Mouse (Mus musculus) ovary, postnatal 14 days (tissue): ENCODE results near the gene Eif3l.
"Not testable (repeated sequence)": the region's sequence is repeated elsewhere in the genome, so short reads cannot be mapped to it uniquely, and the experiment has no call there.

Source experiments
- DNase-seq: peaks from one replicate; pipeline ENCODE4 v3.0.0; 2022; ENCODE audit warnings: low spot score

The Eif3l gene

DNA sequence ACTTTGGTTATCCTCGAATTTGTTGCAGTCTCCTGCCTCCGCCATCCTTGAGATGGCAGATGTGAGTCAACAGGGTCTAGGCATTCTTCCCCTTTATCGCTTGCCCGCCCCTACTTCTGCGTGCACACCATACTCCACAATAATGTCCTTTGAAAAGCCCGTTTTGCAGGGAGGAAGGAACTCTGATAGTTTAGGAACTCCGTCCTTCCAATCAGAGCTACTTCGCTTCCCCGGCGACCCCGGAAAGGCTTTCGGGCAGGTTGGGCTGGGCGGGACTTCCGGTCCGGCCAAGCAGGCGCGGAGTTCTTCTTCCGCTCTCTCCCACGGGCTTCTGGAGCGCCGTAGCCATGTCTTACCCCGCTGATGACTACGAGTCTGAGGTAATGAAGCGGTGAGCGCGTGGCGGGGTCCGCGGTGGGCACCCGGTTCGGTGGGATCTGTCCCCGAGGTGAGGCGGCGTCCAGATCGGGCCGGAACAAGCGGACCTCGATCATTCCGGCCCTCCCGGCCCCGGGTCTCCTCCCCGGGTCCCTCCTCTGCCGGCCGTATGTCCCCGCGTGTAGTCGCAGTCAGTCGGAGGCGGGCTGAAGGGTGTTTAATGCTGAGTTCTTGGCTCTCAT lies at the start of gene Eif3l:
Eif3l (plus strand) TSS at position 267 of the 620 bp plus-strand sequence.
- peak; percentile 81 for DNase-seq

DNA sequence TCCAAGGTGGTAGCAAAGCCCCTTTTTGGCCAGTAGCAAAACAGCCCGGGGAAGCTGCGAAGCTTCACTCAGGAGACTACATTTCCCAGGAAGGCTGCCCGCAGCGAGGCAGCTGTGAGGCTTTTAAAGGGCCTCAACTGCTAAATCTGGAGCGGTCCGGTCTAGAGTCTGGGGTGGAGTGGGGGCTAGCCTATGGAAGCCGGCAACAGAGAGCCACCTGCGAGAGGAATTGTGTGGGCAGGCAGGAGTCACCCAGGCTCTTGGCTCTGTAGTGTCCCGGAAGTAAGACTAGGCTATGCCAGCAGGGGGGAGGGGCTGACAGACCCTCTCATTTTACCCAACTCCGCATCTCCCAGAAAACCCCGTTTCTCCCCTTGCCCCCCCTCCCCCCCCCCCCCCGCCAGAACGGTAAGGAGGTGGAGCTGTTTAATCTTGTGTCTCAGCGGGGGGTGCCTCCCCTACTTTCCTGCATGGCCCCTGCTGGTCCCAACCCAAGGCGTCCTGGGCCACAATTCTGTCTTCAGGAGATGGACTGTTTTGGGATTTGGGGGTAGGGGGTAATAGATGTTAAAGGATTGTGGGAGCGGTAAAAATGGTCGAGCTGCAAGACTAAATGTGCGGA lies 49.2 kb upstream of the Eif3l start:
- DNase-seq, result no peak

DNA sequence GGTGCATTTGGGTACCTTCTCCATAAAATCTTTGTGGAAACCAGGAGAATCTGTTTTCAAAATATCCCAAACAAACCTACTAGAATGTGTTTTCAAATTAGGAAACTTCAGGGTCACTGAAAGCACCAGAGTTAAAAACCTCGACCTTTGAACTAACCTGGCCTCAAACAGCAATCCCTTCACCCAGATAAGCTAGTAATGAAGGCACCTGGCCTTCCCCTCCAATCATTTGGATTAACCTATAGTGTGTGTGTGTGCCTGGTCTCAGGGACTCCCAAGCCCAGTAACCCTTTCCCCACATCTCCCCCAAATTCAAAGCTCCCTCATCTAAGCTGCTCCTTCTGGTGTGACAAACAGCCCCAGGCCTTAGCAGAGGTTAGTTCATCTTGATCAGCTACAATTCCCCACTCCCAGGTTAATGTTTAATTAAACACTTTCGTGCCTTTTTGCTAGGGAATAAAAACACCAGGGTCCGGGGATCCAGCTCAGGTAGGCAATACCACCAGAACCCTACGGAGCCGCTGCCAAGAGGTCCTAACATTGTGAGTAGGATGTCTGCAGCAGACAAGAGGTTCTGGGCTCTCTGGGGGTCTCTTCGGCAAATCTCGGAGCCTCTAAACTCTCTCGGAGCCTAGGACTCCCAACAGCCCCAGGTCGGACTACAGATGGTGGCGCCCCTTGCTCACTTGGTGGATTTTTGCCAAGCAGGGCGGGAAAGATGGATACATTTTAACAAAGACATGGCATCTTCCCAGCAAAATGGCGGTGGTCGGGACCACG lies 48.3 kb upstream of the Eif3l start:
- DNase-seq, result no peak

DNA sequence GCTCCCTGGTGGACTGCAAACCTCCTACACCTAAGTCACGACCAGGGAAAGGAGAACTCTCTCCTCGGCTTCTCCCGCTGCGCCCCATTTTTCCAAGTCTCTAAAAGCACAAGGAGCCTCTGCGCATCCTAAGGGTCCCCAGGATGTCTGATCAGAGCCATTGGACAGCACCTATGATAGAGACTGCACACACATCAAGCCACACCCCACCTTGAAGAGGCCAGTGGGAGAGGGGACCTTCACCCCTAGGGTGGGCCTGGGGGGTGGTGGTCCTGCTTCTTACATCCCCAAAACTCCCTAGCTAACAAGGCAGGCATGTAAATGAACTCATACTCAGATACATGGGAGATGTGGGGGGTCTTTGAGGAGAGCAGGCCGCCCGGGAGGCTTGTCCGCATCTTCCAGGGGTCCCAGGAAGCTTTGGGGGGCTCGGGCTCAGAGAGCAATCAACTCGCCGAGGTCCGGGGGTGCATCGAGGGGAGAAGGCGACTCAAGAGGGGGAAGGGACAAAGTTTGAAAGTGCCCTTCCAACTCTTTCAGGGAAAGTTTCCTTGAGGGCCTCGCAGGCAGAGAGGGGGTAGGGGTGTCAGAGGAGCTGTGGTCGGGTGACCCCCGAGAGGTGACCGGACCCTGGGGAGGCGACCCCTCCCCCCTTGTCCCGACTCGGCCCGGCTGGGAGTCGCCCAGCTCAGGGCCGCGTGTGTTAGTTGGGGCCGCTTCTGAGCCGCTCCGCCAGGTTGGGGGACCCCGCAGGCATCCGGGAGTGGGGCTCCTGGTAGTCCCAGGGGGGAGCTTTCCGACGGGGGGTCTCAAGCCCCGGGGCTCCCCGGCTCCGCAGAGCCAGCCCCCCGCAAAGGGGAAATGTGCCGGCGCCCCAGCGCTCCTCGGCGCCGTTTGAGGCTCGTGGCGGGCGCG lies 47.4 kb upstream of the Eif3l start:
- no peak for DNase-seq

DNA sequence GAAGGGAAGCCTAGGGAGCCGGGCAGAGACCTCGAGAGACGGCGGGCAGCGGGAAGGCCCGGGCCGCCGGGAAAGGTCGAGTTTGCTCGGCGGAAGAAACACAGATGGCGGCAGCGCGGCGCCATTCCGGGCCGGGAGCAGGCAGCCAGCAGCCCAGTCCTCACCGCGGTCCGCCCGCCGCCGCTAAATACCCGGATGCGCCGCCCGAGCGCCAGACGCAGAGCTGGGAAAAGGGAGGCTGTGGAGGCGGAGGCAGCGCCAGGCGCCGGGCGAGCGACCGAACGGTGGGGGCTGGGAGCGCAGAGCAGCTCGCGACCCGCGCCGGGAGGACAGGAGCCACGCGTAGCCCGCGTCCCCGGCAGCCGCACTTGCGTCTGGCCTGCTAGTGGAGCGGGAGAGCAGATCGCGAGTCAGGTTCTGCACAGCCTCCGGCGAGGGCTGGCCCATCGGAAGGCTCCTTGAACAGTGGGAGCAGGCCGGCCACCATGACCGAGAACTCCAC lies 46.7 kb upstream of the Eif3l start, which contains the start of gene H1f0:
H1f0 (plus strand) TSS at position 214 of the 502 bp plus-strand sequence.
- DNase-seq, result peak; percentile 99

DNA sequence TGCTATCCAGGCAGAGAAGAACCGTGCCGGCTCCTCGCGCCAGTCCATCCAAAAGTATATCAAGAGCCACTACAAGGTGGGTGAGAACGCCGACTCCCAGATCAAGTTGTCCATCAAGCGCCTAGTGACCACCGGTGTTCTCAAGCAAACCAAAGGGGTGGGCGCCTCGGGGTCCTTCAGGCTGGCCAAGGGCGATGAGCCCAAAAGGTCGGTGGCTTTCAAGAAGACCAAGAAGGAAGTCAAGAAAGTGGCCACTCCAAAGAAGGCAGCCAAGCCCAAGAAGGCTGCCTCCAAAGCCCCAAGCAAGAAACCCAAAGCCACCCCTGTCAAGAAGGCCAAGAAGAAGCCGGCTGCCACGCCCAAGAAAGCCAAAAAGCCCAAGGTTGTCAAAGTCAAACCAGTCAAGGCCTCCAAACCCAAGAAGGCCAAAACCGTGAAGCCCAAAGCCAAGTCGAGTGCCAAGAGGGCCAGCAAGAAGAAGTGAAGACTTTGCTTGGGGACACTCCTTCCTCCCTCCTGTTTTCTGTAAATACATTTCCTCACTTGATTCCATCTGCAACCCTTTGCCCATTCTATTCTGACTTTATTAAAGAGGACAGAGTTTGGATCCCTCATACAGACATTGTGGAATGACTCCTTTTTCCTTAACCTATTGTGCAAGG lies 46.0 kb upstream of the Eif3l start:
- DNase-seq, result no peak

DNA sequence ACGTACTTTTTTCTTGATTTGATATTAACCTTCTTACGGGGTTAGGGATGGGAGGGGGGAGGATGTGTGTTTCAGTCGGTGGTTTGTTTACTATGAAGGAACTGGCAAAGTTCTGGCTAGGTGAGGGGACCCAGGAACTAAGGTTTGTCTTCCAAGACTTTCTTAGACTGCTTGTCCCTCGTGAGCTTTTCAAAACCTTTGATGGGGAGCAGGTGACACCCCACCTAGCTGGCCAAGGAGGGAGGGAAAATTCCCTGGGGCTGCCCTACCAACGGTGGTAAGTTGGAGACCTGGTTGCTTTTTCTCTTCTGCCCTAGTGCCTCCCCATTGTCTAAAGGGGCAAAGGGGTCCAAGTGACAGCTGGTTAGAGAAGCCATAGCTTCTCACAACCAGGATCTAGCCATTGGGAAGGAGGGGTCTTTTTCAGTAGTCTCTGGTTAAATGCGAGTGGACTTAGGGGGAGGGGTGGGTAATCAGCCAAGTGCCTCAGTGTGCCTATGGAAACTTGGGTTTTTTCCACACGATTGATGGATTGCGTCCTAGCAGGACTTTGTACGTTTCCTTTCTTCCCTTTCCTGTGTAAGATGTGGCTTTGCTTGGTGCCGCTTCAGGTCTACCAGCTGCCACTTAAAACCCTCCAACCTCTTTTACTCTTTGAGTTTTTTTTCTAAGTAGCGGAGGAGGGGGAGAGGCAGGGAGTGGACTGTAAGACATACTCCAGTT lies 45.3 kb upstream of the Eif3l start:
- no peak for DNase-seq

DNA sequence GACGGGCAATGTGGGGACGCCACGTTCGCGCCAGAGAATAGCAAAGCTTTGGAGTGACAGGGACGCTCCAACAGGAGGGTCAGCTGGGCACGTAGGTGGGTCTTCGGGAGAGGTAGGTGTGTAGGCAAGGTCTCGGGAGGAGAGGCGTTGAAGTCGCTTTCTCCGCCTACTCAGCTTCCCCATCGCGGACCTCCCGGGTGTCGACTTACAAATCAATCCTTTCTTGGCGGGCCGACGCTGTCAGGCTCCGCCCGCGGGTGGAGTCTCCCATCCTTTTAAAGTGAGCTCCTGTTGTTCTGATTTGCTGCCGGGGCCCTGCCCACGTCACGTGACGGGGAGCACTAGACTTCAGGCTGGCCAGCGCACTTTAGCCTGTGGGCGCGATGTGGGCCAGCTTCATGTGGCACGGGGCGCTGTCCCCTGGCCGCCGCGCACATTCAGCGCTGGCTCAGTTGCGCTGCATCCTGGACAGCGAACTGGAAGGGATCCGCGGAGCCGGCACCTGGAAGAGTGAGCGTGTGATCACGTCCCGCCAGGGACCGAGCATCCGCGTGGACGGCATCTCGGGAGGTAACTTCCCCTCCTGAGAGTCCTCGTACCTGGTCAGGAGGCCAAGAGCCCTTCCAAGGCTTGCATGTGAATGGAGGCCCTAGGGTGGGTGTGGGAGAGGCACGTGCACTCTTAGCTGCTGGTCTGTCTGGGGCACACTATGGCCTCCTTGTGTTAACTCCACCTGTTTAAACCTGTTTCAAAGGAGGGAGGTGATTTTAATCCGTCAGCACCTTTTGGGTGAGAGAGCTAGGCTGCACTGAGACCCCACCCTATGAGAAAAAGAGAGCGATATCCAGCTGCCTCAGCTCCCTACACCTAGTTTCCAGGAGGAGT lies 44.2 kb upstream of the Eif3l start:
- peak; percentile 62 for DNase-seq

DNA sequence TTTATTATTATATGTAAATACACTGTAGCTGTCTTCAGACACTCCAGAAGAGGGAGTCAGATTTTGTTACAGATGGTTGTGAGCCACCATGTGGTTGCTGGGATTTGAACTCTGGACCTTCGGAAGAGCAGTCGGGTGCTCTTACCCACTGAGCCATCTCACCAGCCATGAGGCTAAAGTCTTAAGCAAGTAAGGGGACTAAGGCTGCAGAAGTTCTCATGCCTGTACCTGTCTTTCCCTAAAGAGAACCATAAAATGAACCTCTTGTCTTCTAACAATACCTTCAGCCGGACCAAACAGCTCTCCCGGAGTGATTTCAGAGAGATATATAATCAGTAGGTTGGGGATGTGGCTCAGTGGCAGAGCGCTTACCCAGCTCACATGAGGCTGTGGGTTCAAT lies 43.1 kb upstream of the Eif3l start:
- DNase-seq, result not testable (repeated sequence)

DNA sequence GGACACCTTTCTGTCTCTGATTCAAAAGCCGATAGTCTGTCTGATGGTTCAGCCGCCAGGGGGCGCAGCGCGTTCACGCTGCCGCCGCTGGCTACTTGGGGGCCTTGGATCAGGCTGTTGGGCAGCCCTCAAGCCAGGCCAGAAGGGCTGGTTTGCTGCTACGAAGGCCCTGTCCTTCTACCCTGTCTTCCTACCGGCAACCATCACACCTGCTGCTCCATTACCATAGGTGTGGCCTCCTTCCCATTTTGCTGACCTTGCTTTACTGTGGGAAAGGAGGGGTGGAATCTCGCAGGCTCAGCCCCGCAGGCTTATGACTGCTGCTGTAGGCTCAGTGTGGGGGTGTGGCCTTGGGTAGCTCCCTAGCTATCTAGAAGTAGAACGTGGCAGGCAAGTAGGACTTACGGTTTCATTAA lies 37.1 kb upstream of the Eif3l start:
- DNase-seq, result peak; percentile 61

DNA sequence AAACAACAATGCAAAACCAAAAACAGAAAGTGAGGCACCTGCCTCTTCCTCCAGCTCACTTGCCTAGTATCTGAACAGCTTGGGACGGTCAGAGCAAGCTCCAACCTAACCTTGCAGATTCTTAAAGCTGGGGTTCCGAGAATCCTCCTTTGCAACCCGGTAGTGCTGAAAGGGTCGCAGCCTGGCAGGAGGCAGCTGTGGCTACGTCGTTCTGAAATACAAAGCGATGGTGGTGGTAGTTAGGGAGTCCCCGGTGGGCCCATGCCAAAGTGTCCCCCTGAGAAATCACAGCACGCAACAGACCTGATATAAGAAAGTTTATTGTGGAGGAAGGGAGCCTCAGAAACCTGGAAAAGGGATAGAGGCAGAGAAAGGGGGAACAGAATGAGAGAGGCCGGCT lies 36.6 kb upstream of the Eif3l start:
- DNase-seq, result no peak

DNA sequence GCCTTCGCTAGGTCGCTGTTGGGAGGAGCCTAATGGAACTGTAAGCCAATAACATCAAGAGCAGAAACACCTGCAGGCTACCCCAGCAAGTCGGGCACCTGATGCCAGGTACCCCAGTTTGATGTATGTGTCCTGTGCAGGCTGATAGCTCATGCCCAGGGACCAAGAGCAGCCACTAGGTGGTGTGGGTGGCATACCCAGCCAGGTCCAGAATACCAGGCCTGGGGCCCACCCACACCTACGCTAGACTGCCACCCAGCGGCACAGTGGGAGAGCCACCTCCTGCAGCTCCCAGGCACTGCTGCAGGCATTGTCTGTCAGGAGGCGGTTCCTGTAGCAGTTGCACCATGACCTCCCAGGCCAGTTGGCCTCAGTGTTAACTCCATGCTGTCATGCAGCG lies 36.1 kb upstream of the Eif3l start:
- DNase-seq, result peak; percentile 63

DNA sequence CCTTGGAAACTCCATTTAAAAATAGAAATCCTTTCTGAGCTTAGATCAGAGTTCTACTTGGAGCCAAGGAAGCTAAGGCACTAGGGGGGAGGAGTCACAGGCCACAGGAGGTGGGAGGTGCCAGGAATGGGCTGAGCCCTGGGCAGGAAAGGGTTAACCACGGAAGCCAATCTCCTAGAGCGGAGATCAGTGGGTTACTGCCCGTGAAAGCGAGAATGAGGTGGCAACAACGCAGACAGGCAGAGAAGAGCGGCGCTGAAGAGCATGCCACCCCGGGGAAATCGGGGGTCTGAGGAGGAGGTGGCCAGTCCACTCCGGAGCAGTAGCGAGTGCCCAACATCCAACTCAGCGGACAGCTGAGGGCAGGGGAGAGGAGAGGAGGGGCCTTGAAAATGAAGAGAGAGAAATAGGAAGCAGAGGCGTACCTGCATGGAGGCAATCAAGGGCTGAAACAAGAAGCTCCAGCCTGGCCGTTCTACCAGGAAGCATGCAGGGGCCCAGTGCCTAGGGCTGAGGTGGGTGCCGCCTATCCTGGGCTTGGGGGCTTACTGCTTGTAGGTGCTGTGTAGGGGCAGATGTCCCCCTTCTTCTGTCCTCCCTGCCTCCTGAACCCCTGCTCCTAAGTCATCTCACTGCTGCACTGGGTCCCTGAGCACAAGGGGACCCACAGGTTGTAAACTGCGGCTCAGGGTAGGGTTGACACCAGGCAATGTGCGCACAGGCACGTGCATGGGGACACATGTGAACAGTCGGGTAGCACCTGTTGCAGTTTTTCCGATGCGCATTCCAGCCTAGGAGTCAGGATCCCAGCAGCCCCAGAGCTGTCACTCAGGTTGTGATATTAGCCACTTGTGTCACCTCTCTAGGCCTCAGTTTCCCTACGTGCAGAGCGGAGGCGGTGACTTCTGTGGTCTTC lies 34.2 kb upstream of the Eif3l start:
- DNase-seq, result no peak

DNA sequence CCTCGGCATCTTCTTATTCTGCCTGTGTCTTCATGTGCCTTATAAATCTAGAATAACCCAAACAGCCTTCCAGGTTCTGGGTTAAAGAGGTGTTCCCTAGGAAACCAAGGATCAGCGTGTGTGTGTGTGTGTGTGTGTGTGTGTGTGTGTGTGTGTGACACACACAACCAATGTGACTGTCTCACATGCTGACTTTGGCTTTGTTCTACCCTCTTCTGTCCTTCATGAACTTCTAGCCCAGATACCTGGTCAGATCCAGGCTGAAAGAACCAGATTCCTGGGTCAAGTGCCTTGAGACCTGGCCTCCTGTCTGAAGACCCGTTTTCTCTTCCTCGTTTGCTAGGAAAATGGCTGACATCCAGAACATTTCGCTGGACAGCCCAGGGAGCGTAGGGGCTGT lies 33.4 kb upstream of the Eif3l start, which contains the start of gene Galr3:
Galr3 (plus strand) TSS at position 301 of the 400 bp plus-strand sequence.
- no peak for DNase-seq

DNA sequence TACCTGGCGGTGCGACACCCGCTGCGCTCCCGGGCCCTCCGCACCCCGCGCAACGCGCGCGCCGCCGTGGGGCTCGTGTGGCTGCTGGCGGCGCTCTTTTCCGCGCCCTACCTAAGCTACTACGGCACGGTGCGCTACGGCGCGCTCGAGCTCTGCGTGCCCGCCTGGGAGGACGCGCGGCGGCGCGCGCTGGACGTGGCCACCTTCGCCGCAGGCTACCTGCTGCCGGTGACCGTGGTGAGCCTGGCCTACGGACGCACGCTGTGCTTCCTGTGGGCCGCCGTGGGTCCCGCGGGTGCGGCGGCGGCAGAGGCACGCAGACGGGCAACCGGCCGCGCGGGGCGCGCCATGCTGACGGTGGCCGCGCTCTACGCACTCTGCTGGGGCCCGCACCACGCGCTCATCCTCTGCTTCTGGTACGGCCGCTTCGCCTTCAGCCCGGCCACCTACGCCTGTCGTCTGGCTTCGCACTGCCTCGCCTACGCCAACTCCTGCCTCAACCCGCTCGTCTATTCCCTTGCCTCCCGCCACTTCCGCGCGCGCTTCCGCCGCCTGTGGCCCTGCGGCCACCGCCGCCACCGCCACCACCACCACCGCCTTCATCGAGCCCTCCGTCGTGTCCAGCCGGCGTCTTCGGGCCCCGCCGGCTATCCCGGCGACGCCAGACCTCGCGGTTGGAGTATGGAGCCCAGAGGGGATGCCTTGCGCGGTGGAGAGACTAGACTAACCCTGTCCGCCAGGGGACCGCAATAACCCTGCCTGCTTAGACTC lies 32.1 kb upstream of the Eif3l start:
- DNase-seq, result no peak

DNA sequence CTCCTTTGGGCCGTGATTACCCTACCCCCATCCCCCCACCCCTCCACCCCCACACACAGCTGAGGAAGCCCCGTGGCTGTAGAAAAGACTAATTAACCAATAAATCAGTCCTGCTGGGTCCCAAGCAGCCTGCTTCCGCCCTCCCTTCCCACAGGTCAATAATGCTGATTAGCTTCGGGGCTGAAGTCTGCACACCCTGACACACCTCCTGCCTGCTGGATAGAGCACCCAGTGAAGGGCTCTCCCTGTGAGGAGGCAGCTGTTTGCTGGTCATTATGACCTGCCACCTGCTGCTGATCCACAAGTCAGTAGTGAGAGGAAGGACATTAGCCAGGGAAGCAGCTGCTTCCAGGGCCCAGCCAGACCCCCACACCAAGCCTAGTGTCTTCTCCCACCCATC lies 30.1 kb upstream of the Eif3l start:
- DNase-seq, result no peak

DNA sequence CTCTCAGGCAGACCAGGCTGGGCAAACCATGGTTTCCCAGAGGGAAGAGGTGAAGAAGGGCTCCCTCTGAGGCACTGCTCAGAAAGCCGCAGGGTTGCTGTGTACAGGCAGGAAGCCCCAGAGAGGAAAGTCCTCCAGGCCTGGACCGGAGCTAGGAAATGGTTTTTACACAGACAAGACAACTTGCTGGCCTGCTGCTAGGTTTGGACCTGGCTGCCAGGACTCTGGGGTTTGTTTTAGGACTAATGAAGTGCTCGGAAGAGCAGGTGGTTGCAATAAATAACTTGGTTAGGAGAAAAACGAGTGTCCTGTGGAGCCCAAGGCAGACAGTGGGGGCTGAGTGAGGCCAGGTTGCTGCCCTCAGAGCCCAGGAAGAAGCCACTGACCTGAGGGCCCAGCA lies 26.8 kb upstream of the Eif3l start:
- no peak for DNase-seq
